Mouse (Mus musculus) spleen, postnatal 4 days (tissue): ENCODE data around the gene Ap4s1.

ENCODE experiments used
- DNase-seq, 2 experiments: peaks; one replicate each; pipeline ENCODE4 v3.0.0; 2022; ENCODE audit warnings: low spot score in 2 of 2

Ap4s1 gene

GRCm38 (mm10) chr12:51768702-51769101, 77.9 kb downstream of the Ap4s1 start:
- DNase-seq = no peak

- DNase-seq = peak in 1 of 2 experiments; percentile 35
These were observed 94.0 kb downstream of the Ap4s1 start for GRCm38 (mm10) chr12:51784842-51785241.
